Mouse (Mus musculus): ENCODE data around the gene Lcn10.

- TF ChIP-seq CTCF (IDR thresholded peaks at IDR 0.05; ENCODE audit: low read depth) (no peak), EP300 (IDR thresholded peaks at IDR 0.05; ENCODE audit: low read depth) (no peak)
These were observed 21.2 kb downstream of the Lcn10 start for GRCm38 (mm10) chr2:25703706-25704105.

Measured in liver, postnatal 0 days (tissue).